Mouse (Mus musculus): Measurements from ENCODE around the gene Scnm1. TPM values are rescaled to one million over a fixed set of nuclear protein-coding genes. Genes with fewer than 3 reads are reported as not detected.

Scnm1 gene
- polyA plus RNA-seq, 1 experiment = 7.2 TPM

DNA sequence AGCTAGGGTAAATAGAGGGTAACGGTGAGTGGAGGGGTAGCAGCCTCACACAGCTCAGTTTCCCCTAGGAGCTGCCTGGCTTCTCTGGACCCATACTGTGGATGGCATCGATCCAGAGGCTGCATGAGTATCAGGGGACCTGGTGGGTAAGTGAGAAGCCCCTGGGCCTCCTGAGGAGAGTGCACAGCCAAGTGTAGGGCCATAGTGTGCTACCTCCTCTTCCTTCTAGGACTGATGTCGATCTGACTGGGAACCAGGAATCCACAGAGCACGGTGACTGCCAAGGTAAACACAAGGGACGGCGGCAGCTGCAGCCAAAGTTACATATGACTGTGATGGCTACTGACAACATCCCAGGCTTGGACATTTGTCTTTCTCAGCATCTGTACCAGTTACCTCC lies 37.3 kb upstream of the Scnm1 start:
- H3K4me3 ChIP-seq (replicated peaks) = no peak overlapping the region
- H3K9me3 ChIP-seq = peaks cover 7% of the 10 kb centered on the region; the same call in 1 of the 2 replicates
- H3K27me3 ChIP-seq (replicated peaks) = peaks cover 79% of the 10 kb centered on the region
- peaks cover 44% of the 10 kb centered on the region for H3K4me1 ChIP-seq
- no peaks in the 10 kb centered on the region for H3K36me3 ChIP-seq (replicated peaks; ENCODE audit: low read length)
- no peak for TF ChIP-seq FLI1 (IDR thresholded peaks at IDR 0.05; ENCODE audit: low read length)

DNA sequence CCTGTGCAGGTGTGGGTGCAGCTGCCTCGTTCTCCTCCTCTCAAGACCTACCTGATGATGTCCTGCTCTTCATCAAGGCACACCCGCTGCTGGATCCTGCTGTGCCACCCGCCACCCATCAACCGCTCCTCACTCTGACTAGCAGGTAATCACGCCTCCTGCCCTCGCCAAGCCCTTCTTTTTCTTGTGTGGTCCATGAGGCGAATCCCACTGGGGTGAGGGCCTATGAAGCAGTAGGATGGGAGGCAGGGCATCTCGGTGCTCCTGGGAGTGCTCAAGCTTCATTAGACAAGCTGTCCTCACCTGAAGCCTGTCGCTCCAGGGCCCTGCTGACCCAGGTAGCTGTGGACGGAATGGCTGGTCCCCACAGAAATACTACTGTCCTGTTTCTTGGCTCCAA lies 36.2 kb upstream of the Scnm1 start:
- no peaks in the 10 kb centered on the region for H3K36me3 ChIP-seq (replicated peaks; ENCODE audit: low read length)
- no peak overlapping the region for H3K4me3 ChIP-seq (replicated peaks)
- no peak for TF ChIP-seq FLI1 (IDR thresholded peaks at IDR 0.05; ENCODE audit: low read length)
- no peak for TF ChIP-seq GATA1 (IDR thresholded peaks at IDR 0.05; ENCODE audit: borderline replicate concordance, low read length)
- H3K9me3 ChIP-seq = peaks cover 7% of the 10 kb centered on the region; the same call in 1 of the 2 replicates
- H3K27me3 ChIP-seq (replicated peaks) = peaks cover 86% of the 10 kb centered on the region
- H3K4me1 ChIP-seq = peaks cover 36% of the 10 kb centered on the region

DNA sequence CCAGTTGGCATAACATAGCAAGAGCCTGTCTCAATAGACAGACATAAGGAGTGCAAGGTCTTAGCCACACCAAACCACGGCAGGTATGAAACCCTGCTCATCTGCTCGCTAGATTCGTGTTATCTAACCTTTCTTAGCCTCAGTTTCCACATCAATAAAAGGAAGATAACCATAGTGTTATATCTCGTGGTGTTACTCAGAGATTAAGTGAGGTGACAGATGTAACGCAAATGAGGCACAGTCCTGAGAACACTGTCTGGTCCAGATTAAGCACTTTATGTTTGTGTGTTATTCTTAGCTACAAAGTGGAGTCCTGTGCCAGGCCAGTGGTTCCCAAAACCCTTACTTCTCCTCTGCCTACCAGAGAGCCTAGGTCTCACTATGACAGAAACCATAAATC lies 31.0 kb upstream of the Scnm1 start:
- TF ChIP-seq GATA1 (IDR thresholded peaks at IDR 0.05; ENCODE audit: borderline replicate concordance, low read length) (no peak), FLI1 (IDR thresholded peaks at IDR 0.05; ENCODE audit: low read length) (no peak)
- H3K4me1 ChIP-seq = peaks cover 43% of the 10 kb centered on the region
- no peaks in the 10 kb centered on the region for H3K36me3 ChIP-seq (replicated peaks; ENCODE audit: low read length)
- peaks cover 88% of the 10 kb centered on the region for H3K27me3 ChIP-seq (replicated peaks)
- no peak overlapping the region for H3K4me3 ChIP-seq (replicated peaks)
- H3K9me3 ChIP-seq = no peaks in the 10 kb centered on the region

DNA sequence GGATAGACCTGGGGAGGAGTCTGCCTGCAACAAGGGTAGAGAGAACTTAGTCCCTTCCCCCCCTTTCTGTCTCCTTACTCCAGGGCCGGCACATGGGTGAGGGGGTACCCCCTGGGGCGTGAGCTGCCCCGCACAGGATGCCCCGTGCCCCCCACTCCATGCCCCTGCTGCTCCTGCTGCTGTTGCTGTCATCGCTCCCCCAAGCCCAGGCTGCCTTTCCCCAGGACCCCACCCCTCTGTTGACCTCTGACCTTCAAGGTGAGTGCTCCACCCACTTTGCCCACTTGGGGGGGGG lies 30.4 kb upstream of the Scnm1 start:
- H3K9me3 ChIP-seq = no peaks in the 10 kb centered on the region
- TF ChIP-seq FLI1 (IDR thresholded peaks at IDR 0.05; ENCODE audit: low read length) (no peak), GATA1 (IDR thresholded peaks at IDR 0.05; ENCODE audit: borderline replicate concordance, low read length) (no peak)
- H3K4me1 ChIP-seq = peaks cover 50% of the 10 kb centered on the region
- no peaks in the 10 kb centered on the region for H3K36me3 ChIP-seq (replicated peaks; ENCODE audit: low read length)
- H3K27me3 ChIP-seq (replicated peaks) = peaks cover 82% of the 10 kb centered on the region
- H3K4me3 ChIP-seq (replicated peaks) = no peak overlapping the region

DNA sequence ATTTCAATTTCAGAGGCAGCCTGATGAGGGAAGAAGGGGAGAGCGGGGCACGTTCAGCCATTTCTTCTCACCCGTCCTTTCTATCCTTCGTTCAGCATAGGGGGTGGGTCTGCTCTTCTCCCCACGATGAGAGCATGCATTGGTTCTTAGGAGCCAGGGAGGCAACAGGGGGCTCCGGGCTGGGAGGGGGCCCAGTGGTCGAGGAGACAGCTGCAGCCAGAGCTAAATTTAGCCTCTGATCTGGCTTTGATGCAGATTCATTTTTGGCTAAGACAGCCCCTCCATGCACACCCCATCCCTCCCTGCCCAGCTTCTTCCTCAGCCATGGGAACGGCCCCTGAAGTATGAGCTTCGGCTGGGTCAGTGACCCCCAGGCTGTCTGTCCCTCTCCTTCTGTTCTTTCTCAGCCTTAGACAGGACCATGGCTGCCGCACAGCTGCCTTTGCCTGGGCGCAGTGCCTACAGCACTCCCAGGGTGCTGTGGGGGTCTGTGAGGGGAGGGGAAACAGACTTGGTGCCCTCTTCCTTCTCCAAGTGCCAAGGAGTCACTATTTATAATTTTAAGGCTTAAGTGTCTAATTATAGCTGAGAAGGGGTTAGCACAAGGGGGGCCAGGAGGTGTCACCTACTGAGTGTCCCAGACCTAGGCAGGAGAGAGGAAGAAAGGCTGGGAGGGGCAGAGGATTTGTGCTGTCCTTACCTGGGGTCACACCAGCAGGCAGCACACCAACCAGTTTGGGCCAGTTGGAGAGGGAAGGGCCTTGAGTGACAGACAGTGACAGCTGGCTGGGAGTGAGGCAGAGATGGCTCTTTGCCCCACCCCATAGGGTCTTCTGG lies 29.8 kb upstream of the Scnm1 start:
- peaks cover 76% of the 10 kb centered on the region for H3K27me3 ChIP-seq (replicated peaks)
- peaks cover 53% of the 10 kb centered on the region for H3K4me1 ChIP-seq
- no peak overlapping the region for H3K4me3 ChIP-seq (replicated peaks)
- H3K9me3 ChIP-seq = no peaks in the 10 kb centered on the region
- H3K36me3 ChIP-seq (replicated peaks; ENCODE audit: low read length) = no peaks in the 10 kb centered on the region
- TF ChIP-seq FLI1 (IDR thresholded peaks at IDR 0.05; ENCODE audit: low read length) (no peak), GATA1 (IDR thresholded peaks at IDR 0.05; ENCODE audit: borderline replicate concordance, low read length) (no peak)

DNA sequence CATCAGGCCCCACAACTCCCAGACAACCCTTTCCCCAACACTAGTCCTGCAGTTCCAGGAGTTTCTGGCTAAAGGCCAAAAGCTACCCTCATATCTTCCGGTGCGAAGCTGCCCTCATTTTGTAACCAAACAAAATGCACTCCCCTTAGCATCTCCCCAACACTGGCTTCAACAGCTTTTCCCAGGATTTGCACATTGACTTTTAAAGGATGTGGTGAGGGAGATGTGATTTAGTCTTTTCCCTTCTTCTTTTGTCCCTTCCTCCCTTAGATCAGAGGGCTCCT lies 28.5 kb upstream of the Scnm1 start:
- Histone ChIP-seq H3K9me3 (no peaks in the 10 kb centered on the region), H3K4me1 (peaks cover 49% of the 10 kb centered on the region), H3K27me3 (replicated peaks) (peaks cover 63% of the 10 kb centered on the region), H3K4me3 (replicated peaks) (no peak overlapping the region), H3K36me3 (replicated peaks; ENCODE audit: low read length) (no peaks in the 10 kb centered on the region)
- TF ChIP-seq FLI1 (IDR thresholded peaks at IDR 0.05; ENCODE audit: low read length) (no peak), GATA1 (IDR thresholded peaks at IDR 0.05; ENCODE audit: borderline replicate concordance, low read length) (no peak)

DNA sequence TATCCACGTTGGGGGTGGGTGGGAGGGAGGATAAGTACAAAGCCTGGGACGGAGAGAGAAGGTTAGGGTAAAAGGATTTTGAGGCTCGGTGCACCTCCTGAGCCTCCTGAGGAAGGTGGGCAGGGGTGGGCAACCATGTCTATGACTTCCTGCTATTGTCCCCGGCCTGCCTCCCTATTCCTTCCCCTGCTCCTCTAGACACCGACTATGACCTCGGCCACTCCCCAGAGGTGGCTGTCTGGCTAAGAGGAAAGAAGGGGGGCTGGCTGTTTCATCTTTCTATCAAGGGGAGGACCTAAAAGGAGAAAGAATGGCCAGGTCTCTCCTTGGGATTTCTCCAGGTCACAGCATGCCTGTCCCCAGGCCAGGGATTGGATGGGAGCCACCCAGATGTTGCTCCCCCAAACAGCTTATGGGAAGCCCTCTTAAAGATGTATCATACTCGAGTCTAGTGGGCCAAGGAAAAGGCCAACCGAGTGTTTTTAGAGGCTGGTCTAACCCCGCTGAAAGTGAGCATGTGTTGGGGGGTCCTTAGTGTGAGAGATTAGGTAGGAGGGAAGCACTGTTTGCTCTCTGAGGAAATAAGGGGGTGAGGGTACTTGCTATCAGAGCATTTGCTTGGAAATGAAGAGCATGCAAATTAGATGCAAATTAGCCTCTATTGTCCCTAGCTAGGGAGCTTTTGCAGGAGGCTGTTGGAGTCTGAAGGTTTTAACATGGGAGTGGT lies 28.0 kb upstream of the Scnm1 start:
- no peak for TF ChIP-seq FLI1 (IDR thresholded peaks at IDR 0.05; ENCODE audit: low read length)
- TF ChIP-seq GATA1 (IDR thresholded peaks at IDR 0.05; ENCODE audit: borderline replicate concordance, low read length) = no peak
- Histone ChIP-seq H3K9me3 (no peaks in the 10 kb centered on the region), H3K36me3 (replicated peaks; ENCODE audit: low read length) (no peaks in the 10 kb centered on the region), H3K4me3 (replicated peaks) (peak overlapping the region; percentile 47), H3K27me3 (replicated peaks) (peaks cover 58% of the 10 kb centered on the region), H3K4me1 (peaks cover 45% of the 10 kb centered on the region)

DNA sequence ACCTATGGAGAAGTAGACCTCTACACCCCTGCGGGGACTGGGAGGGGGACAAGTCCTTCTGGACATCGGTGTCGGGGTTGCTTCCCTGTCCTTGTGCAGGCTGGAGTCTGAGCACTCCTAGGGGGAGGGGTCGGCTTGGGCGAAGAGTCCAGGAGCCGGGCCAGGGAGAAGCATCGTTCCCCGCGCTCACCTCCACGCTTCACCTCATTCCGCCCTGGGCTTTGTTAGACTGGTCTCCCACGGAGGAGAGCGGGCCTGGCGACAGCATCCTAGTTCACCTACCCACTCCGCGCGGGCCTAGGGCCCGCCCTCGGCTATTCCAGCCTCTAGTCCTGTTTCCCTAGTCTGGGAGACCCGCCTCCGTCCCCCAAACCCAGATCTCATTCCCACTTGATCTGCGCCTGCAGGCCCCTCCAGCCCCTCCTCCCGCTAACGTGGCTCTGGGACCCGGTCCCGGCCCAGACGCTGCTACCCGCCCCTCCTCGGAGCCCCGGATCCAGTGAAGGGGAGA lies 27.3 kb upstream of the Scnm1 start:
- peaks cover 42% of the 10 kb centered on the region for H3K4me1 ChIP-seq
- peak overlapping the region; percentile 97 for H3K4me3 ChIP-seq (replicated peaks)
- peaks cover 53% of the 10 kb centered on the region for H3K27me3 ChIP-seq (replicated peaks)
- H3K36me3 ChIP-seq (replicated peaks; ENCODE audit: low read length) = no peaks in the 10 kb centered on the region
- no peaks in the 10 kb centered on the region for H3K9me3 ChIP-seq
- TF ChIP-seq FLI1 (IDR thresholded peaks at IDR 0.05; ENCODE audit: low read length) (no peak), GATA1 (IDR thresholded peaks at IDR 0.05; ENCODE audit: borderline replicate concordance, low read length) (no peak)

DNA sequence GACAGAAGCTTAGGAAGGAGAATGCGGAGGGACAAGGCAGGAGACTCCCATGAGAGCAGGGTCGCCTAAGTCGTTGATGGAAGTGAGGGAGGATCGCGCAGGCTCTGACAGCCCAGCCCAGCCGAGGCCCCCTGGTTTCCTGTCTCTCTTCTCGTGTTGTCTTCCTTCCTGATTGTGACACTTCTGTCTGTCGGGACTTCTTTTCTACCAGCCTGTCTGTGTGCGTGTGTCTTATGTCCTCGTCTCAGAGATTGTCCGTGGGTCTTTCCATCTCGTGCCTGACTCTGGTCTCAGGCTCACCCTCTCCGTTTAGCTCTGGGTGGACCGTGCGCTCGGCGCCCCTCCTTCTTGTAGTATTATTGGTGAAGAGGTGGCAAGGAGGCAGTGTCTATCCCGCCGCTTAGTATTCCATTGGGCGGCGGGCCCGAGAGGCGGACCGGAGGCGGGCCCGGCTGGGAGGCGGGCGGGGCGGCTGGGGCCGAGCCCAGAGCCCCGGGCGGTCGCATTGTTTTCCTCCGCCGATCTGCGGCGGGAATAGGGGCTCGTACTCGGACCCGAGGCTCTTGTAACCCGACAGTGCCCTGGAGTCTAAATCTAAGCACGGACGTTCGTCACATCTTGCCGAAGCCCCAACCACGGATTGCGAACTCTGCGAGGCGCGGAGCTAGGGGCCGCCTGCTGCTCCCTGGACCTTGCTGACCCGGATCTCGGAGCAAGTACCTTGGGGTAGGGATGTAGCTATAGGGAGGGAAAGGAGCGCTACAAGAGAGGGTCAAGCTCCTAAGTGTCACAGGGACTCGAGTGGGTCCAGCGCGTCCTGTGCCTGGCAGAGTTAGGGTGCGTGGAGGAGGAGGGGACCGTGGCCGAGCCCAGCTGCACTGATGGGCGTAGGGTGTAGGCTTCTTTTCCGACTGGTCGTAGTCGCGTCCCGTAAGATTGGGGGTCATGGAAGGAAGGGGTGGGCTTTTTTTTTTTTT lies 26.5 kb upstream of the Scnm1 start, which contains the start of gene Sema6c:
Sema6c (plus strand) TSS at position 471 of the 977 bp plus-strand sequence.
- TF ChIP-seq GATA1 (IDR thresholded peaks at IDR 0.05; ENCODE audit: borderline replicate concordance, low read length) (no peak), FLI1 (IDR thresholded peaks at IDR 0.05; ENCODE audit: low read length) (no peak)
- Histone ChIP-seq H3K36me3 (replicated peaks; ENCODE audit: low read length) (no peaks in the 10 kb centered on the region), H3K9me3 (no peaks in the 10 kb centered on the region), H3K27me3 (replicated peaks) (peaks cover 47% of the 10 kb centered on the region), H3K4me1 (peaks cover 42% of the 10 kb centered on the region), H3K4me3 (replicated peaks) (peak within 1 kb of the TSS; percentile 97)

Data from megakaryocyte, embryonic 14.5 days (primary cell).